Mouse (Mus musculus): Measurements from ENCODE around the gene Klc1. TPM values are rescaled to one million over a fixed set of nuclear protein-coding genes. Genes with fewer than 3 reads are reported as not detected.
A peak's percentile ranks its signal among the peaks of the same experiment; 100 is the strongest.

The Klc1 gene
- total and polyA plus RNA-seq, 2 experiments from 2014 or later, result 596 to 640 TPM

- H3K9me3 ChIP-seq (ENCODE audit: low read length), result no peaks in the 10 kb centered on the region
- no peak for TF ChIP-seq CTCF (IDR thresholded peaks at IDR 0.05; ENCODE audit: low read depth)
- no peak for DNase-seq
- peaks cover 13% of the 10 kb centered on the region; the same call in 1 of the 2 replicates for H3K36me3 ChIP-seq (ENCODE audit: insufficient read depth)
- no peak for ATAC-seq
- WGBS, result 69% methylated on average over 12 of the region's 12 CpGs
- H3K4me1 ChIP-seq (ENCODE audit: insufficient read depth), result peaks cover 6% of the 10 kb centered on the region
- 0 out of 2 replicates have a peak overlapping the region, but pooled peaks have one; percentile 84 for H3K4me2 ChIP-seq (ENCODE audit: low read depth)
- no peak overlapping the region for H3K9ac ChIP-seq
- H3K27me3 ChIP-seq (ENCODE audit: insufficient read depth, low read length), result no peaks in the 10 kb centered on the region
- H3K27ac ChIP-seq (ENCODE audit: low read depth, low read length), result no peak overlapping the region
- H3K4me3 ChIP-seq (ENCODE audit: low read depth, low read length), result no peak overlapping the region
Observed at GRCm38 (mm10) chr12:111812611-111813010, 54.0 kb downstream of the Klc1 start.

- ATAC-seq, result no peak
- DNase-seq, result no peak
- 3% methylated on average over 27 of the region's 27 CpGs for WGBS
- no peaks in the 10 kb centered on the region for H3K27me3 ChIP-seq (ENCODE audit: insufficient read depth, low read length)
- TF ChIP-seq CTCF (IDR thresholded peaks at IDR 0.05; ENCODE audit: low read depth), result no peak
- H3K4me2 ChIP-seq (ENCODE audit: low read depth), result peak overlapping the region; percentile 84
- peak overlapping the region; percentile 48 for H3K9ac ChIP-seq
- H3K9me3 ChIP-seq (ENCODE audit: low read length), result no peaks in the 10 kb centered on the region
- peaks cover 7% of the 10 kb centered on the region; the same call in 1 of the 2 replicates for H3K36me3 ChIP-seq (ENCODE audit: insufficient read depth)
- peaks cover 6% of the 10 kb centered on the region for H3K4me1 ChIP-seq (ENCODE audit: insufficient read depth)
- peak overlapping the region; percentile 72 for H3K4me3 ChIP-seq (ENCODE audit: low read depth, low read length)
- H3K27ac ChIP-seq (ENCODE audit: low read depth, low read length), result no peak overlapping the region
Observed at GRCm38 (mm10) chr12:111813111-111813765, 54.6 kb downstream of the Klc1 start.

GRCm38 (mm10) chr12:111813766-111814617, 55.3 kb downstream of the Klc1 start, which contains the start of the genes Xrcc3 and Zfyve21:
TSS of gene Xrcc3 (minus strand) at chr12:111813873.
TSS of gene Zfyve21 (plus strand) at chr12:111814170.
- peak; percentile 99 for ATAC-seq
- peaks cover 6% of the 10 kb centered on the region for H3K4me1 ChIP-seq (ENCODE audit: insufficient read depth)
- 1% methylated on average over 87 of the region's 87 CpGs for WGBS

GRCm38 (mm10) chr12:111814769-111815762, 56.4 kb downstream of the Klc1 start:
- TF ChIP-seq CTCF (IDR thresholded peaks at IDR 0.05; ENCODE audit: low read depth), result no peak
- Histone ChIP-seq H3K4me1 (ENCODE audit: insufficient read depth) (peaks cover 6% of the 10 kb centered on the region), H3K9ac (peak overlapping the region; percentile 59; the same call in 1 of the 2 replicates), H3K36me3 (ENCODE audit: insufficient read depth) (no peaks in the 10 kb centered on the region), H3K27ac (ENCODE audit: low read depth, low read length) (0 out of 2 replicates have a peak overlapping the region, but pooled peaks have one; percentile 70), H3K4me2 (ENCODE audit: low read depth) (peak overlapping the region; percentile 64), H3K9me3 (ENCODE audit: low read length) (no peaks in the 10 kb centered on the region), H3K4me3 (ENCODE audit: low read depth, low read length) (peak overlapping the region; percentile 72), H3K27me3 (ENCODE audit: insufficient read depth, low read length) (no peaks in the 10 kb centered on the region)
- DNase-seq (no peak), ATAC-seq (no peak)
- 27% methylated on average over 19 of the region's 19 CpGs for WGBS

More at GRCm38 (mm10) chr12:111813766-111814617, 55.3 kb downstream of the Klc1 start, which contains the start of the genes Xrcc3 and Zfyve21:
- H3K9me3 ChIP-seq (ENCODE audit: low read length), result no peaks in the 10 kb centered on the region
- no peak for TF ChIP-seq CTCF (IDR thresholded peaks at IDR 0.05; ENCODE audit: low read depth)
- H3K4me2 ChIP-seq (ENCODE audit: low read depth), result peak within 1 kb of the TSS; percentile 84
- peak within 1 kb of the TSS; percentile 59 for H3K9ac ChIP-seq
- no peaks in the 10 kb centered on the region for H3K36me3 ChIP-seq (ENCODE audit: insufficient read depth)
- DNase-seq, result peak; percentile 99
- peak within 1 kb of the TSS; percentile 70 for H3K27ac ChIP-seq (ENCODE audit: low read depth, low read length)
- H3K4me3 ChIP-seq (ENCODE audit: low read depth, low read length), result peak within 1 kb of the TSS; percentile 72
- no peaks in the 10 kb centered on the region for H3K27me3 ChIP-seq (ENCODE audit: insufficient read depth, low read length)

- H3K27ac ChIP-seq (ENCODE audit: low read depth, low read length), result no peak overlapping the region
- H3K36me3 ChIP-seq (ENCODE audit: insufficient read depth), result no peaks in the 10 kb centered on the region
- H3K27me3 ChIP-seq (ENCODE audit: insufficient read depth, low read length), result no peaks in the 10 kb centered on the region
- H3K9me3 ChIP-seq (ENCODE audit: low read length), result no peaks in the 10 kb centered on the region
- no peak for ATAC-seq
- no peak overlapping the region for H3K4me3 ChIP-seq (ENCODE audit: low read depth, low read length)
- no peak overlapping the region for H3K4me2 ChIP-seq (ENCODE audit: low read depth)
- H3K4me1 ChIP-seq (ENCODE audit: insufficient read depth), result peaks cover 6% of the 10 kb centered on the region
- 71% methylated on average over 13 of the region's 13 CpGs for WGBS
- TF ChIP-seq CTCF (IDR thresholded peaks at IDR 0.05; ENCODE audit: low read depth), result no peak
- DNase-seq, result no peak
- no peak overlapping the region for H3K9ac ChIP-seq
Observed at GRCm38 (mm10) chr12:111816528-111816927, 57.9 kb downstream of the Klc1 start.

- TF ChIP-seq CTCF (IDR thresholded peaks at IDR 0.05; ENCODE audit: low read depth), result peak; percentile 10; the same call in 1 of the 2 replicates
- no peaks in the 10 kb centered on the region for H3K27me3 ChIP-seq (ENCODE audit: insufficient read depth, low read length)
Observed at GRCm38 (mm10) chr12:111816967-111817366, 58.3 kb downstream of the Klc1 start.

More at GRCm38 (mm10) chr12:111816967-111817366, 58.3 kb downstream of the Klc1 start:
- Histone ChIP-seq H3K4me3 (ENCODE audit: low read depth, low read length) (no peak overlapping the region), H3K4me1 (ENCODE audit: insufficient read depth) (peaks cover 6% of the 10 kb centered on the region), H3K4me2 (ENCODE audit: low read depth) (no peak overlapping the region), H3K9me3 (ENCODE audit: low read length) (no peaks in the 10 kb centered on the region), H3K27ac (ENCODE audit: low read depth, low read length) (no peak overlapping the region), H3K36me3 (ENCODE audit: insufficient read depth) (no peaks in the 10 kb centered on the region), H3K9ac (no peak overlapping the region)
- no peak for ATAC-seq
- DNase-seq, result no peak
- WGBS, result 84% methylated on average over 9 of the region's 9 CpGs
